Mouse (Mus musculus) hindbrain, embryonic 11.5 days (tissue): ENCODE results near the gene Sergef. TPM values are rescaled to one million over a fixed set of nuclear protein-coding genes. Genes with fewer than 3 reads are reported as not detected.

Experiments
- ATAC-seq: fragments of 200-750 bp; cut with Nextera tagmentation; 2 replicates; pipeline ENCODE4 v1.8.0; 2017; ENCODE audit warnings: mild to moderate bottlenecking, moderate TSS enrichment, moderate library complexity; ENCODE audit not compliant: low FRiP score
- DNase-seq: peaks from one replicate; pipeline ENCODE4 v3.0.0-alpha.2; 2015; ENCODE audit warnings: low spot score
- H3K27ac ChIP-seq: fragments of 300-500 bp; sonication (generic); 2 replicates; pipeline ENCODE4 v1.5.1; 2014; ENCODE audit warnings: mild to moderate bottlenecking, low read depth, low read length
- H3K27me3 ChIP-seq: fragments of 300-500 bp; sonication (generic); 2 replicates; pipeline ENCODE4 v1.6.1; 2014; ENCODE audit warnings: mild to moderate bottlenecking, low read length, moderate library complexity, mixed read lengths; ENCODE audit not compliant: control insufficient read depth, insufficient read depth
- H3K36me3 ChIP-seq: fragments of 300-500 bp; sonication (generic); 2 replicates; pipeline ENCODE4 v1.6.1; 2014; ENCODE audit warnings: mild to moderate bottlenecking, low read length, moderate library complexity, mixed read lengths; ENCODE audit not compliant: control insufficient read depth, insufficient read depth
- H3K4me1 ChIP-seq: fragments of 300-500 bp; sonication (generic); replicated peaks from 2 replicates; pipeline ENCODE4 v1.6.1; 2014; ENCODE audit warnings: low read length, mixed read lengths; ENCODE audit not compliant: control insufficient read depth, insufficient read depth
- H3K4me2 ChIP-seq: fragments of 300-500 bp; sonication (generic); replicated peaks from 2 replicates; pipeline ENCODE4 v1.6.1; 2014; ENCODE audit warnings: mild to moderate bottlenecking, low read depth, low read length
- H3K4me3 ChIP-seq: fragments of 300-500 bp; sonication (generic); 2 replicates; pipeline ENCODE4 v1.5.1; 2014; ENCODE audit warnings: low read depth, low read length
- H3K9ac ChIP-seq: fragments of 300-500 bp; sonication (generic); 2 replicates; pipeline ENCODE4 v1.6.1; 2014; ENCODE audit warnings: low read depth, low read length
- H3K9me3 ChIP-seq: fragments of 300-500 bp; sonication (generic); 2 replicates; pipeline ENCODE4 v1.6.1; 2016; ENCODE audit warnings: low read length; ENCODE audit not compliant: control insufficient read depth
- WGBS: fragments of 180-500 bp; shearing (Covaris S2); extraction: QIAGEN DNeasy Blood & Tissue Kit; methylation state at CpG from one replicate; pipeline ENCODE4 v1.1.7; 2014; 5-methylcytosine and 5-hydroxymethylcytosine counted together
- polyA plus RNA-seq: library from polyadenylated mRNA; unstranded; fragments of >200 nt; fragmentation: Nextera tagmentation; extraction: Ambion mirVana; gene quantifications from 2 replicates; pipeline ENCODE4 v1.2.1, GENCODE M21; 2014

Sergef gene
- polyA plus RNA-seq, 1 experiment from 2014 or later, result 16.0 TPM

DNA sequence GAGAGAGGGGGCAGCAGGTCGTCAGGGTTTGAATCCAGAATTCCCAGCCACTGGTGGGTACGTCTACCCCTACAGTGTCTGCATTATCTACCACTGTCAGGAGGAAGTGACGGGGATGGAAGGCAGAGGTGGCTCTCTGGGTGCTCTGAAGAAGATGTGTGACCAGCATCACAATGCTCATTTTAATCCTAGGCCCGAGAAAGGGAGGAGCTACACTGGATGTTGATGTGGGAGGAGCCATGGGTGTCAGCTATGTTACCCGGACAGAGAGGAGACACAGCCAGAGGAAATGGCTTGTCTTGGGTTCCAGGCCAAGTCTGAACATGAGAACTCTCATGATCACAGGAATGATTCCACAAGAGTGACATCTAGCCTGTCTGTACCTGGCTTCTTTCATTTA is 122.4 kb downstream of the Sergef start:
- Histone ChIP-seq H3K36me3 (no peaks in the 10 kb centered on the region), H3K27me3 (no peaks in the 10 kb centered on the region), H3K9me3 (no peaks in the 10 kb centered on the region), H3K9ac (no peak overlapping the region), H3K4me1 (no peaks in the 10 kb centered on the region), H3K4me2 (no peak overlapping the region), H3K4me3 (no peak overlapping the region), H3K27ac (no peak overlapping the region)
- 67% methylated on average over 5 of the region's 5 CpGs for WGBS
- ATAC-seq (no peak), DNase-seq (no peak)

DNA sequence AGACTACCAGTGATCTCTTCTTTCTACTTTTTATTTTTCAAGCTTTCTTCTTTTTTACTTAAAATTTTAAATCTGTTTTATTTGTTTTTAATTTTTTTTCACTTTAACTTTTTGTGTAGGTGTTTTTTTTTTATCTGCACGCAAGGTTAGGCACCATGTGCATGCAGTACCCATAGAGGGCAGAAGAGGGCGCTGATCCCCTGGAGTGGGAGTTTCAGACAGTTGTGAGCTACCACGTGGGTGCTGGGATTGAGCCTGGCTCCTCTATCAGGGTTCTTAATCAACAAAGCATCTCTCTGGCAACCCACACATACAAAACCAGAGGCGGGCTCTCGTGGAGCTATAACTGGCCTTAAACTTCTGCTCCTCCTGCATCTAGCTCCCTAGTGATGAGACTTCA is 123.6 kb downstream of the Sergef start:
- no peaks in the 10 kb centered on the region for H3K36me3 ChIP-seq

DNA sequence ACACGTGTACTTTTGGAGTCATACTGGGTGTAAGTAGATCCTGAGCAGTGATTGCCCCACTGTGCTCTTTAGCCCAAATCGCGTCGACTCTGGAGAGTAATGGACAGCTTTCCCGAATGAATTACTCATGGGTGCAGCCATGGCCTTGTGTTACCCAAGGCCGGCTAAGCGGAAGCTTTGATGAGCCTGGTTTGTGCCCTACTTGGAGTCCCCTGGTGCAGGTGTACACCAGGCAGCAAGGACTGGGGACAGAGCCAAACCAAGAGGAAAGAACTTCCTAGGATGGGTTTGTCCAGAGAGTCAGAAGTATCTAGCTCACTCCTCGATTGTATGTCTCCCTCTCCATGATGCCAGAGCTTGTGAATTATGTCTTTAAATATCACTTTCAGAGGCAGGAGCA is 124.6 kb downstream of the Sergef start:
- H3K36me3 ChIP-seq, result no peaks in the 10 kb centered on the region
- no peaks in the 10 kb centered on the region for H3K9me3 ChIP-seq
- no peak overlapping the region for H3K4me2 ChIP-seq
- 92% methylated on average over 8 of the region's 8 CpGs for WGBS
- no peak for ATAC-seq
- H3K27ac ChIP-seq, result no peak overlapping the region
- no peak overlapping the region for H3K4me3 ChIP-seq
- H3K27me3 ChIP-seq, result peaks cover 9% of the 10 kb centered on the region
- H3K4me1 ChIP-seq, result no peaks in the 10 kb centered on the region; the same call in 1 of the 2 replicates
- DNase-seq, result no peak
- H3K9ac ChIP-seq, result no peak overlapping the region

More for the DNA sequence above, 123.6 kb downstream of the Sergef start:
- no peak overlapping the region for H3K27ac ChIP-seq
- DNase-seq (no peak), ATAC-seq (no peak)
- no peaks in the 10 kb centered on the region for H3K9me3 ChIP-seq
- H3K4me3 ChIP-seq, result no peak overlapping the region
- no peak overlapping the region for H3K9ac ChIP-seq
- no peaks in the 10 kb centered on the region for H3K4me1 ChIP-seq
- H3K27me3 ChIP-seq, result peaks cover 2% of the 10 kb centered on the region; the same call in 1 of the 2 replicates
- no peak overlapping the region for H3K4me2 ChIP-seq
- WGBS, result 88% methylated on average over 5 of the region's 5 CpGs

DNA sequence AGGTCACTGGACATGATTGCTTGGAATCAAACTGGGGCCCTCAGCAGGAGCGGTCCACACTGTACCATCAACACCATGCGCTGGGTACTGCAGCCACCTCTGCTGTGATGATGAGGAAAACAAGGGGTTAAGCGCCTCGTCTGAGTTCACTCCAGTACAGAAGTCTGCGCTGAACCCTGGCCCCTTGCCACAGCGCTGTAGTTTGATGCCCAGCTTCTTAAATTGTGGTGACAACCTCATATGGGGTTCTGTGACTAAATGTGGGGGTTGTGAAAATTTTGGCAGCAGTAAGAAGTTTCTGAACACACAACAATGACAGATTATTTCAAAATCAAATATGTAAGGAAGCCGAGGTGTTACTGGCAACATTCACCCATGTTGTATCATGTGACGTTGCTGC is 126.0 kb downstream of the Sergef start:
- H3K27ac ChIP-seq, result no peak overlapping the region
- peaks cover 9% of the 10 kb centered on the region for H3K27me3 ChIP-seq
- H3K4me1 ChIP-seq, result peaks cover 9% of the 10 kb centered on the region; the same call in 1 of the 2 replicates
- no peaks in the 10 kb centered on the region for H3K9me3 ChIP-seq
- no peak for ATAC-seq
- DNase-seq, result no peak
- H3K9ac ChIP-seq, result no peak overlapping the region
- no peaks in the 10 kb centered on the region for H3K36me3 ChIP-seq
- WGBS, result 90% methylated on average over 8 of the region's 8 CpGs
- no peak overlapping the region for H3K4me3 ChIP-seq
- H3K4me2 ChIP-seq, result no peak overlapping the region

DNA sequence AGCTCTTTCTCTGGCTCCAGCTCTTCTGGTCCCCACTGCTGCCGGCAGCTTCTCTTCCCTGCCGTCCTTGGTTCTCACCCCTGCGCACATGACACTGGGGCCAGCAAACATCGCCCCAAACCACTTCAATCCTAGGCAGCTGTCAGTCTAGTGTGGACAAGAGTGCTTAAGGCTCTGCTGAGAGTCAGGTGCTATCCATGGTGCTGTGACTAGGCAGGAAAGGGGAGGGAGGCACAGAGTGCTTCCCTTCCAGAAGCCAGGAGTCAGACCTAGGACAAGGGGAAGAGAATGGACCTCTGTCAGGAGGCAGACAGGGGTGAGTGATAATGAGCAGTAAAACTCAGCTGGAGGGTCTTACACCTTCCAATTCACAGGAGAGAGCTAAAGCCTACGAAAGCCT is 126.8 kb downstream of the Sergef start:
- Histone ChIP-seq H3K4me1 (peaks cover 9% of the 10 kb centered on the region; the same call in 1 of the 2 replicates), H3K9ac (no peak overlapping the region), H3K9me3 (no peaks in the 10 kb centered on the region), H3K27me3 (peaks cover 9% of the 10 kb centered on the region), H3K27ac (no peak overlapping the region), H3K4me2 (no peak overlapping the region), H3K4me3 (no peak overlapping the region), H3K36me3 (no peaks in the 10 kb centered on the region)
- ATAC-seq (no peak), DNase-seq (no peak)
- WGBS, result 84% methylated on average over 5 of the region's 5 CpGs

DNA sequence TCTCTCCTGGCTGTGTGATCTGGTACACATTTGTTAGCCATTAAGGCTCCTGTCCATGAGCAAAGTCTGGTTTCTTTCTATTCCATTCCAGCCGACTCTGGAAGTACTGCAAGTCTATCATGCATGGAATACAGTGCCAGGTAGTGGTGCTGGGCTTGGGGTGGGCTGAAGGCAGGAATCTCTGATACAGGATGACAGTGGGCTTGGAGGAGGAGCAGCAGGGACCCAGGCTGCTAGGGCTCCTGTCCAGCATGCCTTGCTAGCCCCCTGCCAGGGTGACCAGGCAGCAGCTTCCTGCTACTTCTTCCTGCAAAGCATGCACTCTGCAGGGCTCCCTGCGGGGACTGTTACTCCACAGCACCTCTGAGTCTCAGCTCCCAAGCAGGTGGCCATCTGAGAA is 128.8 kb downstream of the Sergef start:
- Histone ChIP-seq H3K36me3 (no peaks in the 10 kb centered on the region), H3K27me3 (peaks cover 9% of the 10 kb centered on the region), H3K9ac (no peak overlapping the region), H3K27ac (no peak overlapping the region), H3K4me1 (peaks cover 9% of the 10 kb centered on the region; the same call in 1 of the 2 replicates), H3K4me2 (no peak overlapping the region), H3K4me3 (no peak overlapping the region), H3K9me3 (no peaks in the 10 kb centered on the region)
- WGBS, result 73% methylated on average over 2 of the region's 2 CpGs
- no peak for DNase-seq
- no peak for ATAC-seq

DNA sequence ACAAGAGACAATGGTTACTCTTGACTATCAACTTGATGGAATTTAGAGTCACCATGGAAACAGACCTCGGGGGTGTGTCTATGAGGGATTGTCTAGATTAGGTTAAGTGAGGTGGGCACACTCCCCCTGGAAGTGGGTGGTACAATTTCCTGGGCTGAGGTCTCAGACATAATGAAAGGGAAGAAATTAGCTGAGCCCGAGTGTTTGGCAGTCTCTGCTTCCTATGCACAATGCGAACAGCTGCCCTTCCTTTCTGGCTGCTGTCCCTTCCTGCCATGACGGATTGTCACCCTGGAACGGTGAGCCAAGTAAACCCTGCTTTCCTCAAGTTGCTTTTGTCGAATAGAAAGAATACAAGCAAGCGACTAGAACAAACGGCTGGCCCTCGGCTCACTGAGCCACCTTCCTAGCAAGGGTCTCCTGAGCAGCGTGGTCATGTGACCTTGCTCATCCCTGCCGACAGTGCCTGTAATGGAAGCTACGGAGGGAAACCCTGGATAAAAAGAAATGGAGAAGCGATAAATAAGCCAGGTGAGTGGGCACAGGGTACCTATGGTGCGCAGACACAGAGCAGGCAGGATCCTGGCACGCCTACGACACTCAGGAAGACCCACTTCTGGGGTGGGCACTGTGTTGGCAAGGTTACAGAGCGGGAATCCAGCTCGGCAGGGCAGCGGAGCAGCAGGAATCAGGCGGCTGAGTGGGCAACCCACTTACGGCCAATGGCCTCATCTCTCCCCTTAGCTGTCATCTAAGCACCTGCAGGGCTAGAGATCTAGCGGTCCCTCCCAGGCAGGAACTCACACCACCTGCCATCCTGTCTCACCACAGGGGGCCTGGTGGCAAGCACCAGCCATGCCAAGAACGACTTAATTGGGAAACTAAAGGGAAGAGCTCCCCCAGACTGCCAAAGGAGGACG is 130.0 kb downstream of the Sergef start:
- Histone ChIP-seq H3K27ac (peak overlapping the region; percentile 60), H3K9me3 (no peaks in the 10 kb centered on the region), H3K36me3 (no peaks in the 10 kb centered on the region), H3K4me1 (peaks cover 9% of the 10 kb centered on the region; the same call in 1 of the 2 replicates), H3K4me2 (peak overlapping the region; percentile 25), H3K4me3 (peak overlapping the region; percentile 19; the same call in 1 of the 2 replicates), H3K27me3 (peaks cover 9% of the 10 kb centered on the region), H3K9ac (peak overlapping the region; percentile 50)
- DNase-seq (peak; percentile 69), ATAC-seq (peak; percentile 79)
- 42% methylated on average over 24 of the region's 24 CpGs for WGBS

DNA sequence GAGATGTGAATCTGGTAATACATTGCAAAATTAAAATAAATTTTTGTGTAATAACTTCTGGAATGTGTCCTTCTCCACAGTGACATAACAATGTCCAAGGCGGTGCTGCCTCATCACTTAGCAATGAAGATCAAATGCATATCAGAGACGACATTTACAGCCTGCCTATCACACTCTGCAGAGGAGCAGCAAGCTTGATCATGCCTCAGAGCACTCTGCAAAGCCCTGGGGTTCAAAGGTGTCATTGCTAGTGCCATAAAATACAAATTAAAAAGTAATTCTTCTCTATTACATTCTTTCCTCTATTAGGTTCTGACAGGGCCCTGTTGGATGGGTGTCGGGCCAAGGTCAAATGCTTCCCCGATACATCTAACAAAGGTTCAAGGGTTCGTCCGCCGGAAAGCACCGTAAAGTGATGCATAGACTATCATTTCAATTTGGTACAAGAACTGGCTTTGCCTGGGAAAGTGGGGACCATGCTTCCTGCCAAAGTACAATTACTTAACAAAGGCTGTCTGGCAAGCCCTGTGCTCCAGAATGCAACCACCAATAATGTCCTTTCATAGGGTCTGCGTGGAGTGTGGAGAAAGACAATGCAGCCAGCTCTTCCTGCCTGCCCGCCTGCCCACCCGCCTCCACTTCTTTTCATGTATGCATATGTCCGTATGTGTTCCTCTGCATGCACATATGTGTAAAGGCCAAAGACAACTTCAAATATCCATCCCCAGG is 130.9 kb downstream of the Sergef start:
- Histone ChIP-seq H3K9ac (0 out of 2 replicates have a peak overlapping the region, but pooled peaks have one; percentile 50), H3K4me2 (no peak overlapping the region), H3K4me3 (no peak overlapping the region), H3K36me3 (no peaks in the 10 kb centered on the region), H3K9me3 (no peaks in the 10 kb centered on the region), H3K27me3 (peaks cover 9% of the 10 kb centered on the region), H3K27ac (peak overlapping the region; percentile 60; the same call in 1 of the 2 replicates), H3K4me1 (peaks cover 9% of the 10 kb centered on the region; the same call in 1 of the 2 replicates)
- peak; percentile 23 for ATAC-seq
- 35% methylated on average over 12 of the region's 12 CpGs for WGBS
- DNase-seq, result peak; percentile 35
